Mouse (Mus musculus): ENCODE data around the gene Cdh24. TPM values are rescaled to one million over a fixed set of nuclear protein-coding genes. Genes with fewer than 3 reads are reported as not detected.

Gene Cdh24
- polyA plus RNA-seq, 1 experiment: 73.5 TPM

DNA sequence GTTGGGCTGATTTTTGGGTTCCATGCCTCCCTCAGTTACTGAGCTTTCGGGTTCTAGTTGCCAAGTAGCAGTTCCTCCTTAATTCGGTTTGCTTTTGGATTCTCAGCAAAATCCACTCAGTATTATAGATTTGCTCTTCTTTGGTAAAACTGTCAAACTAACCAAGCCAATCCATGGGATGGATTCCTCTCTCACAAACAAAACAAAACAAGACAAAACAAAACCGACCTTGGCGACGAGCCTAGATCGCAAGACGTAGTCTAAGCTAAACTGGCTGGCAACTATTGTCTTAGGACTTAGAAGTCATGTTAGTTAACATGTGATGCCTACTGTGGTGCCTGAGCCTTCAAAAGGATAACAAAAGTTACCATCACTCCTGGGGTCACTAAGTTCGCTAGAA is 37.5 kb downstream of the Cdh24 start:
- DNase-seq (ENCODE audit: low read depth): no peak
- no peak for TF ChIP-seq CTCF (IDR thresholded peaks at IDR 0.05; ENCODE audit: borderline replicate concordance, extremely low read depth, insufficient read depth, insufficient read length)
- TF ChIP-seq POLR2A (IDR thresholded peaks at IDR 0.05; ENCODE audit: borderline replicate concordance, extremely low read depth, insufficient read depth, insufficient read length, poor library complexity, severe bottlenecking): no peak

DNA sequence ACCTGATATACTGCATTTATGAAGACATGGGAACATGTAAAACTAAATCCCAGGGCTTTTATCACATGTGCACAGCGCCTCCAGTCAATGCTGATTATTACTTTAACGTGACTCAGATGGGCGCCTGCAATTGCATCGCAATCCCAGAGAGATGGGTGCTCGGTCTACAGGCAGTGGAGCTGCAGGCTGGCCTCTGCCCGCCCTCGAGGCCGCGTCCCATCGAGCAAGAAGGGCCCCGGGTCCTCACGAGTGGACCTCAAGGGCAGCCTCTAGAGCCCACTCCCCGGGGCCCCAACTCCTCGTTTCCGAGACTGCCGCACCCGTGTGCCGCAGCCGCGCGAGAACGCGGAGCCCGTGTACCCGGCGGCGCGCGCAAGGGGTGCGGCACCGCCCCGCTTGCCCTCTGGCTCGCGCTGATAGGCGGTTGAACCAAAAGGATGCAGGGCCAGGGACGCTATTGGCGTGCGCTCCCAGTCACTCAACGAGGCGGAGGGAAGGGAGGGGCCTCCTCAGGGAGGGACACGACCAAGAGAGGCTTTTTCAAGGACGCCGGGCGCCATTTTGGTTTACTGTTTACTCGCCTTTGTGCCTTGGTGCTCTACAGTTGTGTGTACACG is 38.0 kb downstream of the Cdh24 start:
- TF ChIP-seq CTCF (IDR thresholded peaks at IDR 0.05; ENCODE audit: borderline replicate concordance, extremely low read depth, insufficient read depth, insufficient read length): no peak
- peak; percentile 97 for TF ChIP-seq POLR2A (IDR thresholded peaks at IDR 0.05; ENCODE audit: borderline replicate concordance, extremely low read depth, insufficient read depth, insufficient read length, poor library complexity, severe bottlenecking)
- peak; percentile 99 for DNase-seq (ENCODE audit: low read depth)

GRCm38 (mm10) chr14:54602613-54603012 is 38.6 kb downstream of the Cdh24 start:
- TF ChIP-seq POLR2A (IDR thresholded peaks at IDR 0.05; ENCODE audit: borderline replicate concordance, extremely low read depth, insufficient read depth, insufficient read length, poor library complexity, severe bottlenecking): no peak
- no peak for TF ChIP-seq CTCF (IDR thresholded peaks at IDR 0.05; ENCODE audit: borderline replicate concordance, extremely low read depth, insufficient read depth, insufficient read length)
- DNase-seq (ENCODE audit: low read depth): no peak

DNA sequence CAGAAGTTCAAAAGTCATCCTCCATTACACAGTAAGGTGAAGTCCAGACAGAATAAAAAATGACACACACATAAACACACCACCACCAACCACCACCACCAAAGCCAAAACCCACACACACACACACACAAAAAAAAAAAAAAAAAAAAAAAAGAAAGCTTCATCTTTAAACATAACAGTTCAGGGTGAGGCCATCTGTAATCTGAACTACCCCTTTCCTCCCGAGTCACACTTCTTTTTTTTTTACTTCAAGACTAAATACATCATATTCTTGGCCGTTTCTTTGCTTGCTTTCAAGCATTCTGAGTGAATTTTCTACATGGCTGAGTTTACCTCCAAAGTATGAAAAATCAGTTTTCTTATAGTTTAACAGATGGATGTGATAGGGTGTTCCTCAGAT is 39.6 kb downstream of the Cdh24 start:
- DNase-seq (ENCODE audit: low read depth): no peak
- no peak for TF ChIP-seq POLR2A (IDR thresholded peaks at IDR 0.05; ENCODE audit: borderline replicate concordance, extremely low read depth, insufficient read depth, insufficient read length, poor library complexity, severe bottlenecking)

DNA sequence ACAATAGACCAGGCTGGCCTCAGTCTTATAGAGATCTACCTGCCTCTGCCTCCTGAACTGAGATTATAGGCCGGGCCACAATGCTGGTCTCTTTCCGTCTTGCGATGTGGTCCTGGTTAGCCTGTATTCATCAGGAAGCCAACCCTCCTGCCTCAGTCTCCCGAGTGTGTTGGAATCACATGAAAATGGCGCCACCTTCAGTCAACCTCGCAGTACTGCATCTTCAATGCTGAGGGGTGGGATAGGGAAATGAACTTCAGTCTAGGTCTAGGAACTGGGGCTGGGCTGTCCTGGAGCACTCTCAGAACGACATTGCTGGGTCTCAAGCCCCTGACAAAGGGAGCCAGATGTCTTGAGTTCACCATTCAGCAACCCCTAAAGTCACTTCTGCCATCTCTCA is 44.1 kb downstream of the Cdh24 start:
- no peak for DNase-seq (ENCODE audit: low read depth)
- TF ChIP-seq CTCF (IDR thresholded peaks at IDR 0.05; ENCODE audit: borderline replicate concordance, extremely low read depth, insufficient read depth, insufficient read length) (peak; percentile 49; the same call in 1 of the 2 replicates), POLR2A (IDR thresholded peaks at IDR 0.05; ENCODE audit: borderline replicate concordance, extremely low read depth, insufficient read depth, insufficient read length, poor library complexity, severe bottlenecking) (no peak)

- DNase-seq (ENCODE audit: low read depth): peak; percentile 53
Observed at GRCm38 (mm10) chr14:54594631-54595414, 46.3 kb downstream of the Cdh24 start.

DNA sequence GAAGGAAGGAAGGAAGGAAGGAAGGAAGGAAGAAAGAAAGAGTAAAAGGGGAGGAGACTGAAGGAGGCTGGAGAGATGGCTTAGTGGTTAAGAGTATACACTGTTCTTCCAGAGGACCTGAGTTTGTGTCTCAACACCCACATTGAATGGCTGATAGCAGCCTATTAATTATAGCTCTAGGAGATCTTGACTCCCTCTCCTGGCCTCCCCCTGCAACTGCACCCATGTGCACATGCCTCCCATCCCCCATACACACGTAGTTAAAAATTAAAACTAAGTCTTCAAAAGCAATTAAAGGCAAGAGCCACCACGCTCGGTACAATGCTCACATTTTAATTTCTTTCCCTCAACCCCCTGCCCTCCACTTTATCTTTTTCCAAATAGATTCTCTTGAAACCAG is 47.1 kb downstream of the Cdh24 start:
- DNase-seq (ENCODE audit: low read depth): no peak
- TF ChIP-seq CTCF (IDR thresholded peaks at IDR 0.05; ENCODE audit: borderline replicate concordance, extremely low read depth, insufficient read depth, insufficient read length) (peak; percentile 34; the same call in 1 of the 2 replicates), POLR2A (IDR thresholded peaks at IDR 0.05; ENCODE audit: borderline replicate concordance, extremely low read depth, insufficient read depth, insufficient read length, poor library complexity, severe bottlenecking) (no peak)

More at GRCm38 (mm10) chr14:54594631-54595414, 46.3 kb downstream of the Cdh24 start:
- TF ChIP-seq CTCF (IDR thresholded peaks at IDR 0.05; ENCODE audit: borderline replicate concordance, extremely low read depth, insufficient read depth, insufficient read length) (no peak), POLR2A (IDR thresholded peaks at IDR 0.05; ENCODE audit: borderline replicate concordance, extremely low read depth, insufficient read depth, insufficient read length, poor library complexity, severe bottlenecking) (no peak)

DNA sequence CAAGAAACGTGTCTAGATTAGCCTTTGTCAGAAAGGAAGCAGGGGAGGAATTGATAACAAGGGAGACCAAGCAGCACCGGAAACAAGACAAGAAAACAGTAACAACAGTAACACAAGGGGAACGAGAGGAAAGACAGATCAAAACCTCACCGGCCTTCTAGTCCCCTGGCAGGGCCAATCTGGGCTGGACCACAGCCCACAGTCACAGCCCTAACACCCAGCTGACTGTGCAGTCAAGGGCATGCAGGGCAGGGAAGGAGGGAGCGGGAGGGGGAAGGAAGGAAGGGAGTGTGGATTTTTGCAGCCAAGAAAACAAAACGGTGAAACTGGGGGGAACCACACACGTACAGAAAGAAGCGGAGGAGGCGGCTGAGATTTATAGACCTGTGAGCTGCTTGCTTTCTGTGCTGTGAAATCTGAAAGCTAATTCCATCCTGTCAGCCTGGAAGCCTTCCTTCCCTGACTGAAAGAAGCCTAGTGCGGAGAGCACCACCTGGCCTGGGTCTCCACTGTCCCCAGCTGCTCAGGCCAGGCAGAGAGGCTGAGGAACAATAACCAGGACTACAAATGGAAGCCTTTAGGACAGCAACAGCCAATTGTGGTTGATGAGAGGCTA is 48.7 kb downstream of the Cdh24 start:
- no peak for TF ChIP-seq CTCF (IDR thresholded peaks at IDR 0.05; ENCODE audit: borderline replicate concordance, extremely low read depth, insufficient read depth, insufficient read length)
- DNase-seq (ENCODE audit: low read depth): peak; percentile 17

DNA sequence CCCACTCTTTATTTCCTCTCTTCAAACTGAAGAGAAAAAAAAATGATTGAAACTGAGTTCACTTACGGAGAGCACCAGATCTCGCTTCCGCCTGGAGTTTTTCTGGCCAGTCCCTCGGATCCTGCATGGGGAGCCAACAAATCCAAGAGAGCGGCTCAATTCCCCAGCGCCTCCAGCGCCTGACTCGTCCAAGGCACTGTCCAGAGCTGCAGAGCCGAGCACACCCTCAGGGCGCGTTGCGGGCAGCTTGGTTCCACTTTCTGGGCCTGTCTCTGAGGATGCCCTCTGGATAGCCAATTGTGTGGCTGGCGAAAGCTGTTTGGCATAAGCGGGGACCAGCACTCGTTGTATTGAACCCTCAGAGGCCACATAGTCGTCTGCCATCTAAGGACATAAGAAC is 50.1 kb downstream of the Cdh24 start:
- TF ChIP-seq CTCF (IDR thresholded peaks at IDR 0.05; ENCODE audit: borderline replicate concordance, extremely low read depth, insufficient read depth, insufficient read length): no peak
- TF ChIP-seq POLR2A (IDR thresholded peaks at IDR 0.05; ENCODE audit: borderline replicate concordance, extremely low read depth, insufficient read depth, insufficient read length, poor library complexity, severe bottlenecking): no peak
- DNase-seq (ENCODE audit: low read depth): no peak

- peak; percentile 73 for DNase-seq (ENCODE audit: low read depth)
- TF ChIP-seq CTCF (IDR thresholded peaks at IDR 0.05; ENCODE audit: borderline replicate concordance, extremely low read depth, insufficient read depth, insufficient read length) (peak; percentile 72; the same call in 1 of the 2 replicates), POLR2A (IDR thresholded peaks at IDR 0.05; ENCODE audit: borderline replicate concordance, extremely low read depth, insufficient read depth, insufficient read length, poor library complexity, severe bottlenecking) (no peak)
Observed at GRCm38 (mm10) chr14:54583681-54584338, 57.4 kb downstream of the Cdh24 start.

- no peak for DNase-seq (ENCODE audit: low read depth)
Observed at GRCm38 (mm10) chr14:54582536-54582935, 58.6 kb downstream of the Cdh24 start.

More at GRCm38 (mm10) chr14:54582536-54582935, 58.6 kb downstream of the Cdh24 start:
- no peak for TF ChIP-seq CTCF (IDR thresholded peaks at IDR 0.05; ENCODE audit: borderline replicate concordance, extremely low read depth, insufficient read depth, insufficient read length)

Other genes with a start within 250 kb of the Cdh24 start
- 7.2 and 8.0 TPM in 2 replicates for gene Slc7a7, start 223.6 kb downstream of the Cdh24 start, polyA plus RNA-seq (2012; rRNA removed)
- 186 and 230 TPM in 2 replicates for gene Mrpl52, start 214.5 kb downstream of the Cdh24 start, polyA plus RNA-seq (2012; rRNA removed)
- 80.4 and 83.8 TPM in 2 replicates for gene Mmp14, start 209.8 kb downstream of the Cdh24 start, polyA plus RNA-seq (2012; rRNA removed)
- gene Lrp10, start 177.2 kb downstream of the Cdh24 start, polyA plus RNA-seq (2012; rRNA removed): 39.6 and 41.5 TPM in 2 replicates
- 24.7 and 31.3 TPM in 2 replicates for gene Rem2, start 165.3 kb downstream of the Cdh24 start, polyA plus RNA-seq (2012; rRNA removed)
- gene Prmt5, start 123.8 kb downstream of the Cdh24 start, polyA plus RNA-seq (2012; rRNA removed): 88.7 and 95.5 TPM in 2 replicates
- 15.5 and 18.8 TPM in 2 replicates for gene Haus4, start 86.7 kb downstream of the Cdh24 start, polyA plus RNA-seq (2012; rRNA removed)
- 17.6 and 17.9 TPM in 2 replicates for gene Ajuba, start 63.8 kb downstream of the Cdh24 start, polyA plus RNA-seq (2012; rRNA removed)
- 12.8 and 14.5 TPM in 2 replicates for gene 4931414P19Rik, start 35.4 kb downstream of the Cdh24 start, polyA plus RNA-seq (2012; rRNA removed)
- gene Psmb5, start 23.3 kb downstream of the Cdh24 start, polyA plus RNA-seq (2012; rRNA removed): 257 and 335 TPM in 2 replicates
- 0.07 TPM in 1 of 2 replicates, not detected in the other for gene Psmb11, start 19.9 kb downstream of the Cdh24 start, polyA plus RNA-seq (2012; rRNA removed)
- not detected in 2 replicates for gene Gm17606, start 412 bp downstream of the Cdh24 start, polyA plus RNA-seq (2012; rRNA removed)
- 64.6 and 76.7 TPM in 2 replicates for gene 1700123O20Rik, start 44.9 kb upstream of the Cdh24 start, polyA plus RNA-seq (2012; rRNA removed)
- gene Acin1, start 45.6 kb upstream of the Cdh24 start, polyA plus RNA-seq (2012; rRNA removed): 248 and 332 TPM in 2 replicates
- 0.05 and 0.14 TPM in 2 replicates for gene Gm29776, start 57.5 kb upstream of the Cdh24 start, polyA plus RNA-seq (2012; rRNA removed)
- gene Cebpe, start 70.8 kb upstream of the Cdh24 start, polyA plus RNA-seq (2012; rRNA removed): 0.09 and 0.27 TPM in 2 replicates
- 8.9 and 14.6 TPM in 2 replicates for gene Slc7a8, start 140.6 kb upstream of the Cdh24 start, polyA plus RNA-seq (2012; rRNA removed)
- 0.06 TPM in 1 of 2 replicates, not detected in the other for gene Rnf212b, start 172.8 kb upstream of the Cdh24 start, polyA plus RNA-seq (2012; rRNA removed)
- gene Homez, start 229.6 kb upstream of the Cdh24 start, polyA plus RNA-seq (2012; rRNA removed): 7.4 and 11.4 TPM in 2 replicates
- gene Ppp1r3e, start 236.2 kb upstream of the Cdh24 start, polyA plus RNA-seq (2012; rRNA removed): 13.7 and 21.9 TPM in 2 replicates
- 39.5 and 47.2 TPM in 2 replicates for gene Bcl2l2, start 242.0 kb upstream of the Cdh24 start, polyA plus RNA-seq (2012; rRNA removed)
- gene Gm20521, start 242.1 kb upstream of the Cdh24 start, polyA plus RNA-seq (2012; rRNA removed): 0.12 and 1.3 TPM in 2 replicates

Measured in brain, embryonic 14.5 days (tissue).